Mouse (Mus musculus): Measurements from ENCODE around the gene Pycr1. TPM values are rescaled to one million over a fixed set of nuclear protein-coding genes. Genes with fewer than 3 reads are reported as not detected.
"Not testable (repeated sequence)": the region's sequence is repeated elsewhere in the genome, so short reads cannot be mapped to it uniquely, and the experiment has no call there.

Gene Pycr1
- 25.4 and 27.2 TPM in 2 replicates for polyA plus RNA-seq (2015; fragmentation: Nextera tagmentation; extraction: Ambion mirVana)

DNA sequence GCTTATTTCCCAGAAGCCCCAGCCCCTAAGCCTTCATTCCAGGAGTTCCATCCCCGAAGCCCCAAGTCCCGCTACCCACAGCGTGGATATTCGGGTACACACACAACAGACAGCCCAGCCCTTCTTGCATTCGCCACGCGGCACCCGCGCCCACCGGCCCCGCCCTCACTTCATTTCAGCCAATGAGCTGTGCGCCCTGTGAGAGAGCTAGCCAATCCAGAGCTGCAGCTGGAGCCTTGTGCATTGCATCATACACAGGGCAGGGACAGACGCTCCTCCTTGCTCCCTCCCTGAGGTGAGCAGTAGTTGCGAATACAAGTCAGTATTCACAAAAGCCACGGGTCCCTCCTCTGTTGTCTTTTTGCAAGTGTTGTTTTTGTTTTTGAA lies at the start of gene Pycr1:
TSS of gene Pycr1 (minus strand) at position 169 of the 387 bp plus-strand sequence.
- Histone ChIP-seq H3K36me3 (no peaks in the 10 kb centered on the region), H3K27ac (no peak within 1 kb of the TSS), H3K27me3 (peaks cover 24% of the 10 kb centered on the region), H3K4me1 (peaks cover 24% of the 10 kb centered on the region), H3K9me3 (no peaks in the 10 kb centered on the region), H3K4me3 (peak within 1 kb of the TSS; percentile 55), H3K9ac (peak within 1 kb of the TSS; percentile 54), H3K4me2 (peak within 1 kb of the TSS; percentile 96)
- peak; percentile 100 for ATAC-seq (ENCODE audit: borderline replicate concordance, extremely low read depth, low FRiP score, low TSS enrichment)
- under 1% methylated on average over 15 of the region's 15 CpGs for WGBS

DNA sequence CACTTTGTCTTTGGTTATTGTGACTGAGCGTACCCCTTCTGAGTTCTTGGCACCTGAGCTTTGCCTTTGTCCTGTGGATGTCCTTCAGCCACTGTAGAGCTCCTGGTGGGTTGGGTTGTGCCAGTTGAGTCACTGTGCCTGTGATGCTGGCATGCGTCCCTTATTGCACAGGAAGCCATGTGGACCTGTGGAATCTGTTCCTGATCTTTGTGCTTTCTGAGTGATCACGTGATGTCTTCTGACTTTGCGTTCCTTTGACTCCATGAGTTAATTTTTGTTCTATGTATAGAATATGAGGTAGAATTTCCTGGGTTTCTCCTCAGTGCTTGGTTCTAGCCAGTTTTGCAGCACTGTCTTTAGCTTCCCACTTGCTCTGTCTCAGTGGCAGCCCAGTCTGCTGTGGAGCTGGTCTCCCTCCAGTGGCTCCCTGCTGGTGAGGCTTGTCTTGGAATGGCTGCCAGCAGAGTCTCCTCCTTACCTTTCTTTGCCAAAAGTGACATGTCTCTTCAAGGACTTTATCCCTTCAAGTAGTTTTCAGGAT lies 49.0 kb upstream of the Pycr1 start:
- ATAC-seq (ENCODE audit: borderline replicate concordance, extremely low read depth, low FRiP score, low TSS enrichment): no peak
- Histone ChIP-seq H3K36me3 (peaks cover 25% of the 10 kb centered on the region), H3K27ac (no peak overlapping the region), H3K4me3 (no peak overlapping the region), H3K4me1 (peaks cover 21% of the 10 kb centered on the region), H3K4me2 (no peak overlapping the region), H3K9me3 (no peaks in the 10 kb centered on the region), H3K27me3 (no peaks in the 10 kb centered on the region), H3K9ac (no peak overlapping the region)
- 89% methylated on average over 4 of the region's 4 CpGs for WGBS

DNA sequence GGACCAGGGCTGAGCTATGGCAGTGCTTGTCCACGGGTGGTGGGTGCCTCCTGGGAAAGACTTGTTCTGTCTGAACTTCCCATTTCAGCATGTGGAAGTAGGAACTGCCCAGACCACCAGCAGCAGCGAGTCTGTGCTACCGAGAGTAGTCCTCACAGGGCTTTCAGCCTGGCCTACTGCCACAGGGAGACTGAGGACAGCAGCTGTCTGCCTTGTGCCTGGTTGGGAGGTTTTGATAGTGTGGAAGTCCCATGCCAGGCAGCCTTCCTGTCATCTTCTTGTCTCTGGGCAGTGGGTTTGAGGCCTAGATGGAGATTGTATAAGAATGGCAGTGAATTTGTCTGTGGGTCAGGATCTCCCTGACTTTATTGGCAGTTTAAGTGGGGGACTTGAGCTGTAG lies 45.8 kb upstream of the Pycr1 start:
- WGBS: 71% methylated on average over 3 of the region's 3 CpGs
- no peaks in the 10 kb centered on the region for H3K27me3 ChIP-seq
- H3K9me3 ChIP-seq: no peaks in the 10 kb centered on the region
- no peak overlapping the region for H3K9ac ChIP-seq
- H3K4me1 ChIP-seq: peaks cover 27% of the 10 kb centered on the region
- H3K4me2 ChIP-seq: no peak overlapping the region
- peaks cover 29% of the 10 kb centered on the region for H3K36me3 ChIP-seq
- H3K27ac ChIP-seq: no peak overlapping the region
- H3K4me3 ChIP-seq: no peak overlapping the region
- no peak for ATAC-seq (ENCODE audit: borderline replicate concordance, extremely low read depth, low FRiP score, low TSS enrichment)

DNA sequence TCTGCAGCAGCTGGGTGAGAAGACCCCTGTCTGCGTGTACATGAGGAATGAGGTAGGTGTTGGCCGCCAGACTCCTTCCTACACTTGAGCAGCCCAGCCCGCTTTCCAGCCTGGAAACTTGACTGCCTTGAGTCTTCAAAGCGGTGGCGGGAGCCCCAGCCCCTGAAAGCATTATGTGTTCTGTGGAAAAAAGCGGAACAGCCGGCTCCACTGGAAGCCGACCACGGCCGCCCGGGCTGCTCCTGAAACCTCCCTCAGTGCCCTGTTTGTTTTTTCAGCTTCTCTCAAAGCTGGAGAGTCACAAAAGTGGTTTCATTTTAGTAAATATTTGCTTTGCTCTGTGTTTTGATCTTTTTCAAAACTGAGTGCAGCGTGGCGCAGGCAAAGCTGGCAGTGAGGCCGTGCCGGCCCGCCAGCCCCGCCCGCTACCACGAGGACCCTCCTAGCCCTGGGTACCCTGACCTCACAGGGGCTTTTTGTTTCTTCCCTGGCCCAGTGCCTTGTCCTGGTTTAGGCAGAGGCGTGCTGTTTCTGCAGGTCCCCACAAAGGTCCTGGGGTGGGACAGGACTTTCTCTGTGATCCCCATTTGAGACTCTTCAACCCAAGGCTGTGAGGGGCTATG lies 43.2 kb upstream of the Pycr1 start:
- ATAC-seq (ENCODE audit: borderline replicate concordance, extremely low read depth, low FRiP score, low TSS enrichment): peak; percentile 56; the same call in 1 of the 2 replicates

GRCm38 (mm10) chr11:120684660-120685059 lies 41.1 kb upstream of the Pycr1 start:
- Histone ChIP-seq H3K4me1 (peaks cover 27% of the 10 kb centered on the region), H3K4me3 (no peak overlapping the region), H3K27me3 (no peaks in the 10 kb centered on the region), H3K9ac (no peak overlapping the region), H3K27ac (peak overlapping the region; percentile 51), H3K9me3 (no peaks in the 10 kb centered on the region), H3K36me3 (peaks cover 40% of the 10 kb centered on the region), H3K4me2 (no peak overlapping the region)
- no peak for ATAC-seq (ENCODE audit: borderline replicate concordance, extremely low read depth, low FRiP score, low TSS enrichment)
- WGBS: 54% methylated on average over 2 of the region's 2 CpGs

More for the DNA sequence above, 43.2 kb upstream of the Pycr1 start:
- no peak overlapping the region for H3K4me3 ChIP-seq
- H3K4me1 ChIP-seq: peaks cover 27% of the 10 kb centered on the region
- no peaks in the 10 kb centered on the region for H3K9me3 ChIP-seq
- peak overlapping the region; percentile 96 for H3K27ac ChIP-seq
- no peaks in the 10 kb centered on the region for H3K27me3 ChIP-seq
- peaks cover 34% of the 10 kb centered on the region for H3K36me3 ChIP-seq
- H3K4me2 ChIP-seq: peak overlapping the region; percentile 27
- WGBS: 43% methylated on average over 20 of the region's 20 CpGs
- H3K9ac ChIP-seq: 0 out of 2 replicates have a peak overlapping the region, but pooled peaks have one; percentile 6

DNA sequence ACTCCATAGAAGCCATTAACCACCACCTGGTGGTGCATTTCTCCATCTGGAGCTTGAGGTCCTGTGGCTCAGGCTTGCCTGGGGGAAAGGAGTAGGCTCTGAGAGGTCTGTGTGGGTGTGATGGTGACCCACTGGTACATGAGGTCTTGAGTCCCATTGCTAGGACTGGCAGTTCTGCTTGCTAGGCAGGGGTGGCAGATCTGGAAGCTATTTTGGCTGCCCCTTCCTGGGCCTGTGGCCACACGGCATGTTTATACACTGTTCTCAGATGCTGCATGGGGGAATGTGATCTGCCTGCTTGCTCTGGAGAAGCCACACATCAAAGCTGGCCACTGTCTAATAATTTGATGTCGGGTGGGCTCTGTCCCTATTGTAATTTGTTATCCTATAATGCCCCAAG lies 40.5 kb upstream of the Pycr1 start:
- H3K36me3 ChIP-seq: peaks cover 38% of the 10 kb centered on the region
- no peak for ATAC-seq (ENCODE audit: borderline replicate concordance, extremely low read depth, low FRiP score, low TSS enrichment)

DNA sequence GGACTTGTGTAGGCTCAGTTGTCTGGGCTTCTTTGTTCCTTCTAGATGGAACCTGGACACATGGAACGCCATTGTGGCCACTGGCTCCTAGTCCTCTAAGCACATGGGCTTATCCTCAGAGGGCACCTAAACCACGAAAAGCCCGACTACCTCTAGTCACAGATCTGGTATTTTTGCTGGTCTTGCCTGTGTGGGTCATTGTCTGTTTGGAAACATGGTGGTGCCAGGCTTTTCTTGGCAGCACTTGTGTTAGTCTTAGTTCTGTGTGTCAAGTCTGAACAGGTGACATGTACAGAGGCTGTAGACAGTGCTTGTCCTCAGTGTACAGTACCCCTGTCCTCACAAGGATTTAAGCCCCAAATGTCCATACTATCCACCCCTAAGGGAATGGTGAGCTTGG lies 40.0 kb upstream of the Pycr1 start:
- WGBS: 87% methylated on average over 3 of the region's 3 CpGs
- no peak overlapping the region for H3K27ac ChIP-seq
- ATAC-seq (ENCODE audit: borderline replicate concordance, extremely low read depth, low FRiP score, low TSS enrichment): no peak
- H3K4me1 ChIP-seq: peaks cover 27% of the 10 kb centered on the region
- H3K9me3 ChIP-seq: no peaks in the 10 kb centered on the region
- peaks cover 37% of the 10 kb centered on the region for H3K36me3 ChIP-seq
- H3K9ac ChIP-seq: no peak overlapping the region
- H3K4me2 ChIP-seq: no peak overlapping the region
- no peaks in the 10 kb centered on the region for H3K27me3 ChIP-seq
- no peak overlapping the region for H3K4me3 ChIP-seq

More for the DNA sequence above, 40.5 kb upstream of the Pycr1 start:
- Histone ChIP-seq H3K27ac (peak overlapping the region; percentile 51), H3K4me2 (no peak overlapping the region), H3K9ac (no peak overlapping the region), H3K27me3 (no peaks in the 10 kb centered on the region), H3K4me3 (no peak overlapping the region), H3K9me3 (no peaks in the 10 kb centered on the region), H3K4me1 (peaks cover 27% of the 10 kb centered on the region)
- WGBS: 70% methylated on average over 2 of the region's 2 CpGs

- no peak overlapping the region for H3K9ac ChIP-seq
- H3K27ac ChIP-seq: no peak overlapping the region
- WGBS: 99% methylated on average over 5 of the region's 5 CpGs
- H3K36me3 ChIP-seq: peaks cover 44% of the 10 kb centered on the region
- H3K4me3 ChIP-seq: no peak overlapping the region
- H3K9me3 ChIP-seq: no peaks in the 10 kb centered on the region
- ATAC-seq (ENCODE audit: borderline replicate concordance, extremely low read depth, low FRiP score, low TSS enrichment): no peak
- H3K4me2 ChIP-seq: no peak overlapping the region
- H3K4me1 ChIP-seq: peaks cover 27% of the 10 kb centered on the region
- no peaks in the 10 kb centered on the region for H3K27me3 ChIP-seq
Measured at GRCm38 (mm10) chr11:120682683-120683082, 39.1 kb upstream of the Pycr1 start.

- Histone ChIP-seq H3K9ac (no peak overlapping the region), H3K4me3 (no peak overlapping the region), H3K9me3 (no peaks in the 10 kb centered on the region), H3K4me2 (no peak overlapping the region), H3K27me3 (no peaks in the 10 kb centered on the region), H3K4me1 (peaks cover 4% of the 10 kb centered on the region), H3K36me3 (peaks cover 47% of the 10 kb centered on the region), H3K27ac (no peak overlapping the region)
- WGBS: 73% methylated on average over 3 of the region's 3 CpGs
- ATAC-seq (ENCODE audit: borderline replicate concordance, extremely low read depth, low FRiP score, low TSS enrichment): no peak
Measured at GRCm38 (mm10) chr11:120679909-120680308, 36.3 kb upstream of the Pycr1 start.

DNA sequence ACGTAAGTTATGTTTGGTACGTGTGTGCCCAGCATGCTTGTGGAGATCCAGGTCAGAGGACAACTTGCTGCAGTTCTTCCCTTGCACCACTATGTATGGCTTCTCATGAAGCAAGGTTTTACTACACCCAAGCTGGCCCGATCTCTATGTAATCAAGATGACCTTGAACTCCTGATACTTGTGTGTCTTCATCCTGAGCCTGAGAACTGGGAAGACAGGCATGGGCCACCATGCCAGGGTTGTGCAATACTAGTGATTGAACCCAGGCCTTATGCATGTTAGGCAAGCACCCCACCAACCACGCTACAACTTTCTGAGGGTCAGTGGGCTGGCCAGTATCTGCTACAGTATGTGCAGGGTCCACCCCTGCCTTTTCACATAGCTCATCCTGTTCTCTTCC lies 33.4 kb upstream of the Pycr1 start:
- no peak for ATAC-seq (ENCODE audit: borderline replicate concordance, extremely low read depth, low FRiP score, low TSS enrichment)
- H3K4me3 ChIP-seq: no peak overlapping the region
- H3K27ac ChIP-seq: no peak overlapping the region
- 91% methylated on average over 4 of the region's 4 CpGs for WGBS
- H3K9me3 ChIP-seq: no peaks in the 10 kb centered on the region
- peaks cover 7% of the 10 kb centered on the region for H3K4me1 ChIP-seq
- no peak overlapping the region for H3K4me2 ChIP-seq
- no peaks in the 10 kb centered on the region for H3K27me3 ChIP-seq
- H3K36me3 ChIP-seq: peaks cover 42% of the 10 kb centered on the region
- no peak overlapping the region for H3K9ac ChIP-seq

GRCm38 (mm10) chr11:120675875-120676274 lies 32.3 kb upstream of the Pycr1 start:
- H3K9ac ChIP-seq; H3K27me3 ChIP-seq; ATAC-seq (ENCODE audit: borderline replicate concordance, extremely low read depth, low FRiP score, low TSS enrichment); H3K4me1 ChIP-seq; H3K9me3 ChIP-seq; H3K27ac ChIP-seq; H3K4me3 ChIP-seq; H3K4me2 ChIP-seq: not testable (repeated sequence)
- 86% methylated on average over 4 of the region's 5 CpGs for WGBS
- H3K36me3 ChIP-seq: peaks cover 35% of the 10 kb centered on the region

- H3K4me2 ChIP-seq: peak overlapping the region; percentile 83
- peak; percentile 12; the same call in 1 of the 2 replicates for ATAC-seq (ENCODE audit: borderline replicate concordance, extremely low read depth, low FRiP score, low TSS enrichment)
- no peaks in the 10 kb centered on the region for H3K9me3 ChIP-seq
- no peaks in the 10 kb centered on the region for H3K27me3 ChIP-seq
- H3K27ac ChIP-seq: peak overlapping the region; percentile 86
- WGBS: 33% methylated on average over 12 of the region's 12 CpGs
- peaks cover 17% of the 10 kb centered on the region for H3K36me3 ChIP-seq
- H3K9ac ChIP-seq: peak overlapping the region; percentile 64
- peaks cover 7% of the 10 kb centered on the region for H3K4me1 ChIP-seq
- peak overlapping the region; percentile 62 for H3K4me3 ChIP-seq
Measured at GRCm38 (mm10) chr11:120673594-120674122, 30.1 kb upstream of the Pycr1 start.

Measured in lung, embryonic 15.5 days (tissue).